In genomic region chr12:86078553-86079201, GRCm38 (mm10) we compare ENCODE assay signal across 8 mouse cellular contexts. TPM values are rescaled to one million over a fixed set of nuclear protein-coding genes. Genes with fewer than 3 reads are reported as not detected.
DNase-seq lines count a peak whose midpoint lies in the region; ATAC-seq and TF ChIP-seq lines count a peak whose summit lies in the region.

Tgfb3 (minus strand) TSS chr12:86079041.

- DNase-seq in kidney, adult 2 months: peak; percentile 49
- DNase-seq in kidney, adult 8-10 months: no peak
- DNase-seq in adrenal gland, adult (ENCODE audit: inconsistent age in 2 of 2, low spot score in 1 of 2): peak; percentile 61 to 89
- DNase-seq in layer of hippocampus, postnatal 36 days: peak in 1 of 2 experiments; percentile 31

- no peak for TF ChIP-seq POLR2A in kidney, adult 2 months (IDR thresholded peaks at IDR 0.05; ENCODE audit: low read depth, low read length)

- no peak for TF ChIP-seq CTCF in kidney, adult 2 months (conservative IDR thresholded peaks at IDR 0.05; ENCODE audit: insufficient read depth, insufficient read length, low read depth, low read length)

- H3K36me3 ChIP-seq in kidney, adult 2 months (ENCODE audit: control insufficient read depth, insufficient read depth, low read length): no peaks in the 10 kb centered on the region
- H3K36me3 ChIP-seq in embryonic facial prominence, embryonic 13.5 days: no peaks in the 10 kb centered on the region
- H3K36me3 ChIP-seq in heart, embryonic 15.5 days: no peaks in the 10 kb centered on the region
- H3K36me3 ChIP-seq in stomach, embryonic 15.5 days: no peaks in the 10 kb centered on the region

- peak within 1 kb of the TSS; percentile 54 for H3K4me3 ChIP-seq in kidney, adult 2 months (ENCODE audit: insufficient read depth, low read depth, low read length)
- peak within 1 kb of the TSS; percentile 58 for H3K4me3 ChIP-seq in embryonic facial prominence, embryonic 13.5 days
- peak within 1 kb of the TSS; percentile 70 for H3K4me3 ChIP-seq in heart, embryonic 15.5 days
- H3K4me3 ChIP-seq in stomach, embryonic 15.5 days (replicated peaks): peak within 1 kb of the TSS; percentile 59

- no peaks in the 10 kb centered on the region for H3K27me3 ChIP-seq in kidney, adult 2 months (replicated peaks; ENCODE audit: control insufficient read depth, insufficient read depth, low read length)
- H3K27me3 ChIP-seq in embryonic facial prominence, embryonic 13.5 days: no peaks in the 10 kb centered on the region
- no peaks in the 10 kb centered on the region for H3K27me3 ChIP-seq in heart, embryonic 15.5 days
- H3K27me3 ChIP-seq in stomach, embryonic 15.5 days (replicated peaks): peaks cover 5% of the 10 kb centered on the region; the same call in 1 of the 2 replicates

- H3K27ac ChIP-seq in kidney, adult 2 months (ENCODE audit: insufficient read depth, low read depth, low read length): peak within 1 kb of the TSS; percentile 25; the same call in 1 of the 2 replicates
- peak within 1 kb of the TSS; percentile 99 for H3K27ac ChIP-seq in embryonic facial prominence, embryonic 13.5 days
- peak within 1 kb of the TSS; percentile 98 for H3K27ac ChIP-seq in heart, embryonic 15.5 days
- H3K27ac ChIP-seq in stomach, embryonic 15.5 days: peak within 1 kb of the TSS; percentile 96

- no peaks in the 10 kb centered on the region for H3K9me3 ChIP-seq in embryonic facial prominence, embryonic 13.5 days
- H3K9me3 ChIP-seq in heart, embryonic 15.5 days (replicated peaks): no peaks in the 10 kb centered on the region
- no peaks in the 10 kb centered on the region for H3K9me3 ChIP-seq in stomach, embryonic 15.5 days

- peaks cover 7% of the 10 kb centered on the region; the same call in 1 of the 2 replicates for H3K4me1 ChIP-seq in kidney, adult 2 months (ENCODE audit: control insufficient read depth, insufficient read depth, low read length)
- H3K4me1 ChIP-seq in embryonic facial prominence, embryonic 13.5 days: peaks cover 43% of the 10 kb centered on the region
- H3K4me1 ChIP-seq in heart, embryonic 15.5 days (replicated peaks): peaks cover 45% of the 10 kb centered on the region
- peaks cover 18% of the 10 kb centered on the region for H3K4me1 ChIP-seq in stomach, embryonic 15.5 days

- peak within 1 kb of the TSS; percentile 82 for H3K9ac ChIP-seq in embryonic facial prominence, embryonic 13.5 days
- H3K9ac ChIP-seq in heart, embryonic 15.5 days: peak within 1 kb of the TSS; percentile 81
- peak within 1 kb of the TSS; percentile 46; the same call in 1 of the 2 replicates for H3K9ac ChIP-seq in stomach, embryonic 15.5 days

- WGBS in kidney, adult 2 months: 7% methylated on average over 25 of the region's 25 CpGs
- WGBS in embryonic facial prominence, embryonic 13.5 days: under 1% methylated on average over 25 of the region's 25 CpGs
- WGBS in heart, embryonic 15.5 days: under 1% methylated on average over 25 of the region's 25 CpGs
- under 1% methylated on average over 25 of the region's 25 CpGs for WGBS in stomach, embryonic 15.5 days

- peak; percentile 80 for ATAC-seq in embryonic facial prominence, embryonic 13.5 days (ENCODE audit: insufficient number of reproducible peaks, insufficient read depth, low FRiP score, low TSS enrichment, low read depth)
- peak; percentile 75 for ATAC-seq in heart, embryonic 15.5 days (replicated peaks; ENCODE audit: insufficient number of reproducible peaks, insufficient read depth, low FRiP score, low read depth)
- peak; percentile 36 for ATAC-seq in megakaryocyte progenitor cell, adult 5-6 weeks (replicated peaks; ENCODE audit: poor library complexity)
- peak; percentile 75 for ATAC-seq in stomach, embryonic 15.5 days (ENCODE audit: insufficient read depth, low FRiP score, low read depth)

- peak within 1 kb of the TSS; percentile 91 for H3K4me2 ChIP-seq in embryonic facial prominence, embryonic 13.5 days
- peak within 1 kb of the TSS; percentile 92 for H3K4me2 ChIP-seq in heart, embryonic 15.5 days
- peak within 1 kb of the TSS; percentile 95 for H3K4me2 ChIP-seq in stomach, embryonic 15.5 days

RNA-seq across cellular contexts. Expression of gene Tgfb3, which starts in this region (rescaled TPM):
- 2.6 and 3.3 TPM in 2 replicates for polyA plus RNA-seq in kidney, adult 2 months (2012; rRNA removed)
- 43.1 and 48.0 TPM in 2 replicates for polyA plus RNA-seq in embryonic facial prominence, embryonic 13.5 days (2015; fragmentation: Nextera tagmentation; extraction: Ambion mirVana)
- polyA plus RNA-seq in heart, embryonic 15.5 days (2015; fragmentation: Nextera tagmentation; extraction: Ambion mirVana): 22.2 and 31.9 TPM in 2 replicates
- total RNA-seq in layer of hippocampus, postnatal 36 days (2021): 10 to 100 TPM; 14.1 to 15.6 TPM
- not detected in 2 replicates for total RNA-seq in megakaryocyte progenitor cell, adult 5-6 weeks (2015)
- 0.17 TPM in 1 of 2 replicates, not detected in the other for total RNA-seq in megakaryocyte progenitor cell, adult 5-6 weeks (2017)
- 25.8 and 30.5 TPM in 2 replicates for polyA plus RNA-seq in stomach, embryonic 15.5 days (2015; fragmentation: Nextera tagmentation; extraction: Ambion mirVana)

Comparison
In these comparisons a context has a peak if more than half of its experiments do, and no peak if none do; other contexts are left out.
1. RNA of gene Tgfb3 (total RNA-seq): 14.1 to 15.6 TPM in layer of hippocampus, postnatal 36 days; 0.17 TPM in megakaryocyte progenitor cell, adult 5-6 weeks; every median in the first group is over 10 times any median in the second.
2. DNase-seq: peak in kidney, adult 2 months (single experiment) and adrenal gland, adult (2 of 2); none in kidney, adult 8-10 months (0 of 2).
3. Peak in ATAC-seq in megakaryocyte progenitor cell, adult 5-6 weeks; RNA of the gene not detected or under 1 TPM.
4. H3K27ac ChIP-seq: peak in every context shown above with its lines; median percentile 99 in embryonic facial prominence, embryonic 13.5 days; 98 in heart, embryonic 15.5 days; 96 in stomach, embryonic 15.5 days; 25 in kidney, adult 2 months.
5. Peak in every context shown above with its lines, with median percentiles within 50 percentile points of each other: H3K4me3 ChIP-seq, ATAC-seq, H3K4me2 ChIP-seq and H3K9ac ChIP-seq.